24 mouse cellular contexts compared by ENCODE assay signal in the genomic region with DNA sequence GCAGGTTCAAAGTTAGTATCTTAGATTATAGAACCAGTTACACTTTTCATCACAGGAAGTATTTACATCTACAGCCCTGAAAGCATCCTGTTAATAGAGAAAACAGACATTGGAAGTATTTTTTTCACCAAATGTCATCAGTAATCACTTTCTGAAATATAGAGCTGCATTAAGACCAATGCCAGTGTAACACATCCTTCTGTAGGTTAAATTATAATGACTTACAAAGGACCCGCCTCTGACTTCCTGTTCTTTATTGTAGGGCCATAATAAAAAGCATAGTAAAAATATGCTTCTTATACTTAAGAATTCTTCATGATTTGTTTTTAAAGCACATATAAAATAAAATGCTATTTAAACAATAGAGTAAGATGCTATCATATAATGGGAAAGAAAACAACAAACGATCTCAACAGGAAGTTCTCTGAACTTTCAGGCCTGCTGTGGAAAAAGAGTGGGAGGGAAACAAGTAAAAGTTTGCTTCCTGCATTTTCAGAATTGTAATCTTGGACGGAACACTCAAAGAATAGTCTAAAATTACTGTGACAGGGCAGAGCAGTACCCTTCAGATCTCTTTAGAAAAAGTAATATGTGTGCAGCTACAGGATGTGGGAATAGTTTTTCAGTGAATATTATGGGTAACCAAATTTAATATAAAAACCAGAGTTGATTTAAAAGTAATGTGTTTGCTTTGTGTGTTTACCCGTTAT.
DNase-seq lines count a peak whose midpoint lies in the region; ATAC-seq and TF ChIP-seq lines count a peak whose summit lies in the region.
"Had no signal": no experiment of that assay in that cellular context is flagged by ENCODE, and none has a peak within 500 bp of the region (broad histone marks: within the 10 kb centered on the region; RNA-seq: fewer than 3 reads in every experiment).

No protein-coding gene starts in this region.

- no peaks in the 10 kb centered on the region for H3K27me3 ChIP-seq in kidney, postnatal 0 days (ENCODE audit: insufficient read depth, low read length)
- H3K27me3 ChIP-seq: embryonic facial prominence, embryonic 13.5 days; embryonic facial prominence, embryonic 15.5 days; forebrain, embryonic 12.5 days had no signal

- H3K4me1 ChIP-seq in kidney, postnatal 0 days (replicated peaks; ENCODE audit: insufficient read depth, low read length) = no peaks in the 10 kb centered on the region
- H3K4me1 ChIP-seq: embryonic facial prominence, embryonic 13.5 days; embryonic facial prominence, embryonic 15.5 days; forebrain, embryonic 10.5 days; forebrain, embryonic 12.5 days had no signal

- H3K27ac ChIP-seq in kidney, postnatal 0 days = no peak overlapping the region
- H3K27ac ChIP-seq: embryonic facial prominence, embryonic 13.5 days; embryonic facial prominence, embryonic 15.5 days; forebrain, embryonic 10.5 days; forebrain, embryonic 12.5 days had no signal

- intact Hi-C loops in heart, postnatal 10 days (cut with DNase I) = no loop called here

- WGBS in kidney, postnatal 0 days = 62% methylated on average over 4 of the region's 4 CpGs

- no peak overlapping the region for H3K4me3 ChIP-seq in kidney, postnatal 0 days (replicated peaks; ENCODE audit: low read depth, low read length)
- H3K4me3 ChIP-seq: embryonic facial prominence, embryonic 13.5 days; embryonic facial prominence, embryonic 15.5 days; erythroblast, embryonic 14.5 days; forebrain, embryonic 10.5 days; forebrain, embryonic 12.5 days had no signal

- H3K9me3 ChIP-seq in kidney, postnatal 0 days (replicated peaks; ENCODE audit: low read length) = no peaks in the 10 kb centered on the region
- H3K9me3 ChIP-seq: embryonic facial prominence, embryonic 13.5 days; embryonic facial prominence, embryonic 15.5 days; forebrain, embryonic 10.5 days; forebrain, embryonic 12.5 days had no signal

- peak; percentile 5 for DNase-seq in kidney, postnatal 0 days (ENCODE audit: low spot score)
- no peak for DNase-seq in kidney, postnatal 36 days
- no peak for DNase-seq in heart, adult 9 months (ENCODE audit: low spot score in 2 of 2)
- DNase-seq in heart, postnatal 10 days = no peak
- DNase-seq in adrenal gland, postnatal 4 days (ENCODE audit: low spot score in 2 of 2) = no peak
- DNase-seq: adrenal gland, adult 8-10 months; adrenal gland, postnatal 14 days; adrenal gland, postnatal 36 days; B cell, adult 2 months; cerebellum, adult 11 months; cerebellum, adult 18-20 months; cerebellum, adult 8-10 months; cerebellum, adult 9-11 months; cerebellum, postnatal 36 days; embryo, embryonic 11 days had no signal

- H3K36me3 ChIP-seq in kidney, postnatal 0 days (ENCODE audit: insufficient read depth, low read length) = no peaks in the 10 kb centered on the region
- H3K36me3 ChIP-seq: embryonic facial prominence, embryonic 13.5 days; embryonic facial prominence, embryonic 15.5 days; forebrain, embryonic 10.5 days; forebrain, embryonic 12.5 days had no signal

- no peak overlapping the region for H3K4me2 ChIP-seq in kidney, postnatal 0 days (ENCODE audit: low read length)
- H3K4me2 ChIP-seq: embryonic facial prominence, embryonic 13.5 days; embryonic facial prominence, embryonic 15.5 days; forebrain, embryonic 12.5 days had no signal

- no peak for ATAC-seq in kidney, postnatal 0 days (replicated peaks; ENCODE audit: low FRiP score, low read depth)
- peak; percentile 64 for ATAC-seq in CD4-positive, CD25-positive, alpha-beta regulatory T cell, adult 4 months
- ATAC-seq in inflammation-experienced regulatory T-cells, adult 6 months = peak; percentile 78
- ATAC-seq: forebrain, embryonic 14.5 days; forebrain, embryonic 16.5 days had no signal

- no peak overlapping the region for H3K9ac ChIP-seq in kidney, postnatal 0 days (ENCODE audit: low read depth, low read length)
- H3K9ac ChIP-seq: embryonic facial prominence, embryonic 13.5 days; embryonic facial prominence, embryonic 15.5 days; forebrain, embryonic 12.5 days had no signal

- no peak for TF ChIP-seq CTCF in kidney, postnatal 0 days (IDR thresholded peaks at IDR 0.05; ENCODE audit: low read depth)
